Mouse (Mus musculus) splenic B cell, adult 2 months (primary cell): ENCODE measurements around the gene Efcab12.
"Not testable (repeated sequence)": the region's sequence is repeated elsewhere in the genome, so short reads cannot be mapped to it uniquely, and the experiment has no call there.

Experiments used
- DNase-seq: peaks from one replicate; pipeline ENCODE4 v3.0.0-alpha.2; 2011; ENCODE audit warnings: low read depth, low spot score
- H3K27me3 ChIP-seq: 2 replicates; pipeline ENCODE4 v1.6.1; 2012; ENCODE audit warnings: mild to moderate bottlenecking, low read length, moderate library complexity, mixed read lengths; ENCODE audit not compliant: control insufficient read depth, poor library complexity, insufficient read depth, severe bottlenecking
- H3K36me3 ChIP-seq: 2 replicates; pipeline ENCODE4 v1.6.1; 2012; ENCODE audit warnings: mild to moderate bottlenecking, low read length, moderate library complexity, mixed read lengths; ENCODE audit not compliant: control insufficient read depth, poor library complexity, insufficient read depth, severe bottlenecking

Gene Efcab12

DNA sequence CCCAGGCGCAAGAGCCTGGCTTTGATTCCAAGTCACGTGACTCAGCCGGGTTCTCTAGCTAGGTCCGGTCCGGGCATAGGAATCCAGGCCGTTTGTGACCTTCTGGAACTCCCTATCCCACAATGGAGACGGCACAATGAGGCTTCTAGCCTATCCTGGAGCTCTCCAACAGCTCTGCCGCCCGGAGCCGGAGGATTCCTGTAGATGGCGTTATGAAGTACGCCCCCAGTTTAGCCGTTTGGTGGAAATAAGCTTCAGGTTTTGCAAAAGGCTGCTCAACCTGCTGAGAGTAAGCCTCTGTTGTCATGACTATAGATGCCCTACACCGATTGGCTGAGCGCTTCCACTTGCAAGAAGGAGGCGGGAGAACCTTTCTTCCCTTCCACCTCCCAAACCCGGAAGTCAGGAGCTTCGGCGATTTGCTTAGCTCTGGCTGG lies at the start of gene Efcab12:
Gene Efcab12 (minus strand): TSS at position 252 of the 437 bp plus-strand sequence.
- H3K36me3 ChIP-seq: no peaks in the 10 kb centered on the region
- peak; percentile 44 for DNase-seq
- H3K27me3 ChIP-seq: no peaks in the 10 kb centered on the region

GRCm38 (mm10) chr6:115886894-115887293 lies 48.7 kb upstream of the Efcab12 start:
- peak; percentile 28 for DNase-seq
- no peaks in the 10 kb centered on the region for H3K36me3 ChIP-seq
- H3K27me3 ChIP-seq: no peaks in the 10 kb centered on the region

DNA sequence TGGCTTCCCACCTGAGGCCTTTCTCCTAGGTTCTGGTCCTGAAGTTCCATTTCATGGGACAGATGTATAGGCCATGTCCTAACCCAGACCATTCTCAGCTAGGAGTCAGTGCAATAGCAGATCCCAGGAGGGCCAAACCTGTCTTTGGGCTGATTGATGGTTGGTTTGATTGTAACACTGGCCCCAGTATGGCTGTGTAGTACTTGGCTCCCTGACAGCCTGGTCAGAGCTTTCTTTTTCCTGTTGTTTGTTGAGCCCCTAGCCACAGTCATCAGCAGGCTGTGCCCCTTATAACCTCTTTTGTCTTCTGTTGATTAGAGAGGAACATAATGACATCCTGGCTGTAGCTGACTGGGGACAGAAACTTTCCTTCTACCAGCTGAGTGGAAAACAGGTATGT lies 45.8 kb upstream of the Efcab12 start:
- no peaks in the 10 kb centered on the region for H3K27me3 ChIP-seq
- DNase-seq: no peak

GRCm38 (mm10) chr6:115880751-115881150 lies 42.5 kb upstream of the Efcab12 start:
- H3K36me3 ChIP-seq: no peaks in the 10 kb centered on the region
- no peak for DNase-seq
- H3K27me3 ChIP-seq: no peaks in the 10 kb centered on the region

More for the DNA sequence above, 45.8 kb upstream of the Efcab12 start:
- H3K36me3 ChIP-seq: no peaks in the 10 kb centered on the region

GRCm38 (mm10) chr6:115879736-115880135 lies 41.5 kb upstream of the Efcab12 start:
- Histone ChIP-seq H3K36me3 (no peaks in the 10 kb centered on the region), H3K27me3 (no peaks in the 10 kb centered on the region)
- DNase-seq: no peak

DNA sequence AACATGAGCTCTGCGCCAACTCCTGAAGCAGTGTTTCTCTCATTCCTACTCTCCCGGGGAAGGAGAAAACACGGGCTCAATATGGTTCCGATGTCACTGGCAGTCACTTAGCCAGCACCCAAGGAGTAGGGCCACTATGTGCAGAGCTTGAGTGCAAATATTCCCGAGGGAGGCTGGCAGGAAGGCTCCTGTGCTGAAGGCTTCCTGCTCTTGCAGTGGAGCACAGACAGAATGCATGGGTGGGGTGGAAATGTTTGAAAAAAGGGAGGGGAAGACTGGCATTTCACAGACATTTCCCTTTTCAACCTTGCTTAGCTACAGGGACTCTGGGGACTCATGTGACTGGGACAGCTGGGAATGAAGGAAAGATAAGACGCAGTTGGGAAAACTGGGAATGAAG lies 40.5 kb upstream of the Efcab12 start:
- Histone ChIP-seq H3K36me3 (no peaks in the 10 kb centered on the region), H3K27me3 (no peaks in the 10 kb centered on the region)
- no peak for DNase-seq

- Histone ChIP-seq H3K27me3 (no peaks in the 10 kb centered on the region), H3K36me3 (no peaks in the 10 kb centered on the region)
- DNase-seq: no peak
These were observed 39.0 kb upstream of the Efcab12 start for GRCm38 (mm10) chr6:115877239-115877638.

DNA sequence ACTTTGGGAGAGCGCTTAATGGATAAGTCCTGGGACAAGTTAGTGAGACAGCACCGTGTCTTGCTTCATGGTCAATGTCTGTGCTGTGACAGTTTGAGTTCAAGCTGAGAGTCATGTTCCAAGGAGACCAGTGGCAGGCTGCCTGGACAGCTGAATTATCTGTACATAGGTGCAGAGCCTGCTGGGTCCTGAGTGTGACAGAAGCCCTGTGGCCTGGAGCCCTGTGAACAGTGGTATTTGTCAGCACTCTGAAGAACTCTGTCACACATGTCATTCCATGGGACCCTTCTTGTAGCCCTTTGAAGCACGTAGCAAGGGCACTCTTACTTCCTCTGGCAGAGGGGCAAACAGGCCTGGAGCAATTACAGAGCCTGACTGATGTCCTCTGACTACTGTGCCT lies 33.1 kb upstream of the Efcab12 start:
- not testable (repeated sequence) for H3K36me3 ChIP-seq, DNase-seq, H3K27me3 ChIP-seq

DNA sequence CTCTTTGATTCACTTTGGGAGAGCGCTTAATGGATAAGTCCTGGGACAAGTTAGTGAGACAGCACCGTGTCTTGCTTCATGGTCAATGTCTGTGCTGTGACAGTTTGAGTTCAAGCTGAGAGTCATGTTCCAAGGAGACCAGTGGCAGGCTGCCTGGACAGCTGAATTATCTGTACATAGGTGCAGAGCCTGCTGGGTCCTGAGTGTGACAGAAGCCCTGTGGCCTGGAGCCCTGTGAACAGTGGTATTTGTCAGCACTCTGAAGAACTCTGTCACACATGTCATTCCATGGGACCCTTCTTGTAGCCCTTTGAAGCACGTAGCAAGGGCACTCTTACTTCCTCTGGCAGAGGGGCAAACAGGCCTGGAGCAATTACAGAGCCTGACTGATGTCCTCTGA lies 28.9 kb upstream of the Efcab12 start:
- not testable (repeated sequence) for DNase-seq, H3K27me3 ChIP-seq

DNA sequence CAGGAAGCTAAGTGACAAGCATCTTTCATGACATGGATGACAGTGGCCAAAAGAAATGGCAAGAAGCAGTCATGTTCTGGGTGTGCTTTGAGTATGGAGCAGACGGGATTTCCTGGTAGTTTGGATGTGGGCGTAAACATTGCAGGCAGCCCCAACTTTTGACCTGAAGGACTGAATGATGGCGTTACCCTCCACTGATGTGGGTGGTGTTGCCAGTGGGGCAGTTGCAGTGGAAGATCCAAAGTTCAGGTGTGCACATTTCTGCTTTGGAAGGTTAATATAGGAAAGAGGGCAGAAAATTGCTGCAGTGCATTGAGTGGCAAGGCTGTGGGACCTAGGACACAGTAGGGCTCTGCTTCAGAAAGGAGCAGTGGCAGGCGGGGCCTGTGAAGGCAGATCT lies 27.0 kb upstream of the Efcab12 start:
- no peaks in the 10 kb centered on the region for H3K36me3 ChIP-seq
- no peak for DNase-seq
- no peaks in the 10 kb centered on the region for H3K27me3 ChIP-seq

More for the DNA sequence above, 28.9 kb upstream of the Efcab12 start:
- H3K36me3 ChIP-seq: not testable (repeated sequence)

GRCm38 (mm10) chr6:115863340-115863841 lies 25.2 kb upstream of the Efcab12 start:
- H3K27me3 ChIP-seq: no peaks in the 10 kb centered on the region
- H3K36me3 ChIP-seq: no peaks in the 10 kb centered on the region
- no peak for DNase-seq

- Histone ChIP-seq H3K27me3 (no peaks in the 10 kb centered on the region), H3K36me3 (no peaks in the 10 kb centered on the region)
- DNase-seq: no peak
These were observed 21.9 kb upstream of the Efcab12 start for GRCm38 (mm10) chr6:115860027-115860556.

DNA sequence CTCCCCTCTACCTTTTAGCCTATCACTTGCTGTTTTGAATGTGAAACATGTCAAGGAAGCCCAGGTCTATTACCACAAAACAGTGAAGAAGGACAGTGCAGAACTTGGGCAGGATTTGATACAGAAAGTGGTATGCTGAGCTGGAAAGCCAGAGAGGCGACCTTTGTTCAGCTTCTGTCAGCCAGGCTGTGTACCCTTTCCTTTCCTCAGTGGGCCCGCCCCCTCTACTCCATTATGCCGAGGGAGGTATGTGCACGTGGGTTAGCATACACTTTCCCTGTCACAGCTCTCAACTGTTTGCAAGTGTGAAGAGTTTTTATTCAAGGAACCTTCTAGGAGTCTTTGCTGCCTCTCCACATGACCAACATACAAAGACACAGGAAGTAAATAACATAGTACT lies 21.0 kb upstream of the Efcab12 start:
- Histone ChIP-seq H3K36me3 (no peaks in the 10 kb centered on the region), H3K27me3 (no peaks in the 10 kb centered on the region)
- no peak for DNase-seq

DNA sequence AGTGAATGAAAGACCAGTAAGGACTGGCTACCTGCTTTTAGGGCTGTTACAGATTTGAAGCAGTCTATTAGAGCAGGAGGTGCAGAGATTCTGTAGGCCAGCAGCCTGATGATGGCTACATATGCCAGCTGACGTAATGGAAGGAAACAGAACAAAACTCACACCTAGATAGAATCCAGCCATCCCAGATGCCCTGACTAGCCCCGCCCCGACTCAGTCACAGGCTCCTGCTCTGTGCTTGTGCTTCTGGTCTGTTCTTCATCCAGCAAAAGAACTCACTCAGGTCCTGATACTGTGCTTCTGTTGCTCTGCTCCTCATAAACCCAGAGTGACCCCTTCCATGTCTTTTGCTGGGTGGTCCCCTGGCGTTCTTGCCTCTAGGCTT lies 18.1 kb upstream of the Efcab12 start:
- no peak for DNase-seq
- Histone ChIP-seq H3K36me3 (no peaks in the 10 kb centered on the region), H3K27me3 (no peaks in the 10 kb centered on the region)

GRCm38 (mm10) chr6:115855733-115856360 lies 17.6 kb upstream of the Efcab12 start:
- no peak for DNase-seq
- Histone ChIP-seq H3K27me3 (no peaks in the 10 kb centered on the region), H3K36me3 (no peaks in the 10 kb centered on the region)

- no peaks in the 10 kb centered on the region for H3K27me3 ChIP-seq
- peak; percentile 64 for DNase-seq
- 0 out of 2 replicates have a peak, but pooled peaks cover 2% of the 10 kb centered on the region for H3K36me3 ChIP-seq
These were observed 16.2 kb upstream of the Efcab12 start for GRCm38 (mm10) chr6:115854432-115854831.
